8 mouse cellular contexts compared by ENCODE assay signal in genomic region chr3:82357340-82357739, GRCm38 (mm10). TPM values are rescaled to one million over a fixed set of nuclear protein-coding genes. Genes with fewer than 3 reads are reported as not detected.
DNase-seq lines count a peak whose midpoint lies in the region; ATAC-seq and TF ChIP-seq lines count a peak whose summit lies in the region.

No protein-coding gene starts in this region.

- DNase-seq in layer of hippocampus, adult 2 months (ENCODE audit: low spot score in 2 of 2) = no peak
- no peak for DNase-seq in layer of hippocampus, adult 8-10 months (ENCODE audit: low spot score in 2 of 2)
- no peak for DNase-seq in embryonic facial prominence, embryonic 14.5 days (ENCODE audit: low spot score)
- DNase-seq in urinary bladder, postnatal 25 days (ENCODE audit: low spot score) = no peak
- DNase-seq in right cerebral cortex, postnatal 25 days = no peak
- no peak for DNase-seq in layer of hippocampus, postnatal 36 days

- H3K36me3 ChIP-seq in embryonic facial prominence, embryonic 14.5 days (ENCODE audit: control insufficient read depth, insufficient read depth, low read length) = no peaks in the 10 kb centered on the region
- no peaks in the 10 kb centered on the region for H3K36me3 ChIP-seq in intestine, embryonic 15.5 days
- H3K36me3 ChIP-seq in myocyte (ENCODE audit: control insufficient read depth, insufficient read depth) = no peaks in the 10 kb centered on the region

- peaks cover 5% of the 10 kb centered on the region; the same call in 1 of the 2 replicates for H3K4me1 ChIP-seq in embryonic facial prominence, embryonic 14.5 days (ENCODE audit: control insufficient read depth, insufficient read depth, low read length)
- H3K4me1 ChIP-seq in intestine, embryonic 15.5 days (replicated peaks) = no peaks in the 10 kb centered on the region

- no peak for TF ChIP-seq POLR2A in myocyte (IDR thresholded peaks at IDR 0.05; ENCODE audit: insufficient read length, low read depth)

- H3K27me3 ChIP-seq in embryonic facial prominence, embryonic 14.5 days (replicated peaks; ENCODE audit: control insufficient read depth, insufficient read depth, low read length) = 0 out of 2 replicates have a peak, but pooled peaks cover 2% of the 10 kb centered on the region
- no peaks in the 10 kb centered on the region for H3K27me3 ChIP-seq in intestine, embryonic 15.5 days (replicated peaks)
- H3K27me3 ChIP-seq in myocyte (ENCODE audit: control insufficient read depth, insufficient read depth, insufficient read length) = peaks cover 4% of the 10 kb centered on the region

- no peak for ATAC-seq in embryonic facial prominence, embryonic 14.5 days (ENCODE audit: low read depth)
- peak; percentile 15 for ATAC-seq in intestine, embryonic 15.5 days

- peak overlapping the region; percentile 88 for H3K4me2 ChIP-seq in embryonic facial prominence, embryonic 14.5 days (ENCODE audit: low read depth, low read length)
- H3K4me2 ChIP-seq in intestine, embryonic 15.5 days (replicated peaks) = peak overlapping the region; percentile 82
- peak overlapping the region; percentile 69 for H3K4me2 ChIP-seq in myocyte (ENCODE audit: low read depth)

- peak overlapping the region; percentile 62 for H3K9ac ChIP-seq in embryonic facial prominence, embryonic 14.5 days (ENCODE audit: low read depth, low read length)
- peak overlapping the region; percentile 28; the same call in 1 of the 2 replicates for H3K9ac ChIP-seq in intestine, embryonic 15.5 days

- H3K79me2 ChIP-seq in myocyte (ENCODE audit: control insufficient read depth, insufficient read depth) = no peaks in the 10 kb centered on the region

- TF ChIP-seq CTCF in layer of hippocampus, adult 2 months (conservative IDR thresholded peaks at IDR 0.05) = no peak

- peak overlapping the region; percentile 69 for H3K4me3 ChIP-seq in layer of hippocampus, adult 2 months
- peak overlapping the region; percentile 68 for H3K4me3 ChIP-seq in embryonic facial prominence, embryonic 14.5 days (ENCODE audit: low read depth, low read length)
- H3K4me3 ChIP-seq in intestine, embryonic 15.5 days (replicated peaks) = peak overlapping the region; percentile 71
- H3K4me3 ChIP-seq in myocyte = peak overlapping the region; percentile 27

- 3% methylated on average over 4 of the region's 5 CpGs for WGBS in embryonic facial prominence, embryonic 14.5 days
- 2% methylated on average over 5 of the region's 5 CpGs for WGBS in intestine, embryonic 15.5 days

- H3ac ChIP-seq in myocyte (ENCODE audit: control insufficient read depth, insufficient read length) = no peak overlapping the region

- H3K27ac ChIP-seq in layer of hippocampus, adult 2 months = peak overlapping the region; percentile 95
- no peak overlapping the region; the same call in 1 of the 2 replicates for H3K27ac ChIP-seq in embryonic facial prominence, embryonic 14.5 days (replicated peaks; ENCODE audit: low read depth, low read length)
- H3K27ac ChIP-seq in intestine, embryonic 15.5 days = no peak overlapping the region

- no peaks in the 10 kb centered on the region for H3K9me3 ChIP-seq in embryonic facial prominence, embryonic 14.5 days (ENCODE audit: control insufficient read depth, low read length)
- H3K9me3 ChIP-seq in intestine, embryonic 15.5 days = no peaks in the 10 kb centered on the region

TF ChIP-seq in myocyte, 11 proteins besides CTCF, POLR2A, EP300 and RAD21:
- TF ChIP-seq MYOD1 (IDR thresholded peaks at IDR 0.05; ENCODE audit: control insufficient read depth in 1 of 3, insufficient read length in 2 of 3, low read depth in 2 of 3) = no peak
- TF ChIP-seq TCF3 (IDR thresholded peaks at IDR 0.05; ENCODE audit: insufficient read length, low read depth) = no peak
- no peak for TF ChIP-seq SRF (IDR thresholded peaks at IDR 0.05; ENCODE audit: control insufficient read depth, insufficient read length, low read depth)
- no peak for TF ChIP-seq CEBPB (IDR thresholded peaks at IDR 0.05; ENCODE audit: insufficient read depth, poor library complexity, severe bottlenecking)
- no peak for TF ChIP-seq TCF12 (IDR thresholded peaks at IDR 0.05; ENCODE audit: insufficient read depth, poor library complexity, severe bottlenecking)
- no peak for TF ChIP-seq USF1 (IDR thresholded peaks at IDR 0.05; ENCODE audit: low read depth)
- no peak for TF ChIP-seq MYOG (IDR thresholded peaks at IDR 0.05; ENCODE audit: control insufficient read depth in 1 of 3, insufficient read depth in 1 of 3, insufficient read length in 2 of 3, low read depth in 2 of 3)
- TF ChIP-seq POLR2AphosphoS2 (IDR thresholded peaks at IDR 0.05; ENCODE audit: insufficient read length, low read depth) = no peak
- TF ChIP-seq E2F4 (IDR thresholded peaks at IDR 0.05; ENCODE audit: insufficient read depth) = no peak
- TF ChIP-seq MAX (IDR thresholded peaks at IDR 0.05; ENCODE audit: low read depth) = no peak
- TF ChIP-seq REST (IDR thresholded peaks at IDR 0.05; ENCODE audit: insufficient read depth, insufficient read length) = no peak

RNA-seq across cellular contexts. Expression of gene Map9, which starts 0.5 kb away (rescaled TPM):
- 10 to 100 TPM; 73.7 to 81.2 TPM for total RNA-seq in layer of hippocampus, adult 2 months (2021)
- total RNA-seq in layer of hippocampus, adult 8-10 months (2022) = 10 to 100 TPM; 66.2 to 84.3 (median 78.0) TPM
- 8.6 and 9.9 TPM in 2 replicates for polyA plus RNA-seq in embryonic facial prominence, embryonic 14.5 days (2014; fragmentation: Nextera tagmentation; extraction: Ambion mirVana)
- 5.3 and 7.4 TPM in 2 replicates for polyA plus RNA-seq in intestine, embryonic 15.5 days (2015; fragmentation: Nextera tagmentation; extraction: Ambion mirVana)
- polyA plus RNA-seq in myocyte (2012; fragmentation: generic; extraction: Trizol) = 0.49 TPM
- 10 to 100 TPM; 74.1 to 80.9 TPM for total RNA-seq in layer of hippocampus, postnatal 36 days (2021)
